Mouse (Mus musculus): ENCODE results near the gene Trak1. TPM values are rescaled to one million over a fixed set of nuclear protein-coding genes. Genes with fewer than 3 reads are reported as not detected.

Trak1 gene
- total and polyA plus RNA-seq, 3 experiments = 8.2 to 28.6 (median 18.1) TPM

- Histone ChIP-seq H3K4me3 (replicated peaks in 1 of 3; ENCODE audit: low read depth in 2 of 3, low read length in 2 of 3, poor library complexity in 1 of 3) (no peak overlapping the region), H3K27ac (ENCODE audit: insufficient read depth, low read depth) (no peak overlapping the region), H3K4me2 (ENCODE audit: insufficient read depth, low read depth, poor library complexity, severe bottlenecking) (no peak overlapping the region), H3K27me3 (replicated peaks) (no peaks in the 10 kb centered on the region), H3K9ac (ENCODE audit: insufficient read depth, low read depth) (no peak overlapping the region), H3K4me1 (ENCODE audit: control insufficient read depth in 1 of 2, insufficient read depth in 2 of 2) (peaks cover 24 to 69% of the 10 kb centered on the region in 2 experiments), H3K9me3 (replicated peaks; ENCODE audit: low read length) (no peaks in the 10 kb centered on the region), H3K36me3 (replicated peaks in 1 of 2; ENCODE audit: control insufficient read depth in 1 of 2, insufficient read depth in 1 of 2, low read length in 1 of 2) (peaks cover 0 to 37% of the 10 kb centered on the region in 2 experiments), H3K79me2 (replicated peaks; ENCODE audit: control insufficient read depth, extremely low read depth, insufficient read depth, poor library complexity, severe bottlenecking) (peaks cover 28% of the 10 kb centered on the region)
- dilution Hi-C loops (cut with MboI; ENCODE audit: extremely low pct_ligation_motif_present, extremely low pct_unique_long_range_greater_than_20kb, low sequenced_read_pairs) (no loop called here), in situ Hi-C loops (cut with MboI; ENCODE audit: low pct_ligation_motif_present, low pct_unique_long_range_greater_than_20kb, low sequenced_read_pairs) (no loop called here)
- no peak for TF ChIP-seq USF2 (conservative IDR thresholded peaks at IDR 0.05; ENCODE audit: low read depth, low read length)
- no peak for TF ChIP-seq TCF12 (IDR thresholded peaks at IDR 0.05; ENCODE audit: low read depth, low read length)
- TF ChIP-seq RCOR1 (conservative IDR thresholded peaks at IDR 0.05; ENCODE audit: low read depth, low read length) = no peak
- no peak for TF ChIP-seq POLR2AphosphoS2 (IDR thresholded peaks at IDR 0.05; ENCODE audit: low read depth, low read length)
- no peak for TF ChIP-seq MYC (IDR thresholded peaks at IDR 0.05; ENCODE audit: low read depth, low read length)
- TF ChIP-seq MAZ (IDR thresholded peaks at IDR 0.05; ENCODE audit: low read depth, low read length) = no peak
- no peak for TF ChIP-seq UBTF (IDR thresholded peaks at IDR 0.05; ENCODE audit: low read depth, low read length)
- DNase-seq (ENCODE audit: extremely low read depth) = no peak
Observed at GRCm38 (mm10) chr9:121311846-121312236, 14.5 kb downstream of the Trak1 start.

- H3K79me2 ChIP-seq (replicated peaks; ENCODE audit: control insufficient read depth, extremely low read depth, insufficient read depth, poor library complexity, severe bottlenecking) = peaks cover 27% of the 10 kb centered on the region
- dilution Hi-C loops (cut with MboI; ENCODE audit: extremely low pct_ligation_motif_present, extremely low pct_unique_long_range_greater_than_20kb, low sequenced_read_pairs) (no loop called here), in situ Hi-C loops (cut with MboI; ENCODE audit: low pct_ligation_motif_present, low pct_unique_long_range_greater_than_20kb, low sequenced_read_pairs) (no loop called here)
- H3K4me1 ChIP-seq (ENCODE audit: control insufficient read depth in 1 of 2, insufficient read depth in 2 of 2) = peaks cover 28 to 69% of the 10 kb centered on the region in 2 experiments
- H3K9ac ChIP-seq (ENCODE audit: insufficient read depth, low read depth) = no peak overlapping the region
- DNase-seq (ENCODE audit: extremely low read depth) = no peak
- no peak overlapping the region for H3K4me2 ChIP-seq (ENCODE audit: insufficient read depth, low read depth, poor library complexity, severe bottlenecking)
- peaks cover 0 to 32% of the 10 kb centered on the region in 2 experiments for H3K36me3 ChIP-seq (replicated peaks in 1 of 2; ENCODE audit: control insufficient read depth in 1 of 2, insufficient read depth in 1 of 2, low read length in 1 of 2)
- no peak for TF ChIP-seq SIN3A (IDR thresholded peaks at IDR 0.05; ENCODE audit: low read length)
- no peak for TF ChIP-seq IRF4 (IDR thresholded peaks at IDR 0.05; ENCODE audit: low read depth, low read length)
- no peak for TF ChIP-seq JUN (IDR thresholded peaks at IDR 0.05; ENCODE audit: insufficient read depth, low read depth, low read length)
- TF ChIP-seq PAX5 (IDR thresholded peaks at IDR 0.05; ENCODE audit: low read length) = no peak
- TF ChIP-seq EP300 (IDR thresholded peaks at IDR 0.05; ENCODE audit: low read length) = no peak
- no peak for TF ChIP-seq ZC3H11A (IDR thresholded peaks at IDR 0.05; ENCODE audit: low read depth, low read length)
- no peak for TF ChIP-seq BHLHE40 (IDR thresholded peaks at IDR 0.05; ENCODE audit: low read depth, low read length)
- no peak for TF ChIP-seq GABPA (IDR thresholded peaks at IDR 0.05; ENCODE audit: insufficient replicate concordance, low read depth, low read length)
- no peak for TF ChIP-seq MYC (IDR thresholded peaks at IDR 0.05; ENCODE audit: low read depth, low read length)
- TF ChIP-seq USF1 (IDR thresholded peaks at IDR 0.05; ENCODE audit: low read depth, low read length) = no peak
- TF ChIP-seq CTCF (conservative IDR thresholded peaks at IDR 0.05 in 1 of 2, IDR thresholded peaks at IDR 0.05 in 1 of 2; ENCODE audit: low read depth in 2 of 2, low read length in 2 of 2) = no peak
- TF ChIP-seq MAFK (IDR thresholded peaks at IDR 0.05; ENCODE audit: insufficient replicate concordance, low read length) = no peak
- no peak for TF ChIP-seq TCF12 (IDR thresholded peaks at IDR 0.05; ENCODE audit: low read depth, low read length)
- no peak for TF ChIP-seq ELF1 (IDR thresholded peaks at IDR 0.05; ENCODE audit: low read depth, low read length)
- no peak overlapping the region for H3K4me3 ChIP-seq (replicated peaks in 1 of 3; ENCODE audit: low read depth in 2 of 3, low read length in 2 of 3, poor library complexity in 1 of 3)
- no peaks in the 10 kb centered on the region for H3K9me3 ChIP-seq (replicated peaks; ENCODE audit: low read length)
- no peaks in the 10 kb centered on the region for H3K27me3 ChIP-seq (replicated peaks)
- no peak overlapping the region for H3K27ac ChIP-seq (ENCODE audit: insufficient read depth, low read depth)
Observed at GRCm38 (mm10) chr9:121312237-121312891, 15.1 kb downstream of the Trak1 start.
